Mouse (Mus musculus) liver, embryonic 14.5 days (tissue): ENCODE measurements around the gene Nt5dc2. TPM values are rescaled to one million over a fixed set of nuclear protein-coding genes. Genes with fewer than 3 reads are reported as not detected.

Source experiments
- ATAC-seq: fragments of 200-750 bp; cut with Nextera tagmentation; 2 replicates; pipeline ENCODE4 v1.8.0; 2017; ENCODE audit warnings: moderate number of reproducible peaks, mild to moderate bottlenecking, moderate library complexity; ENCODE audit not compliant: insufficient read depth
- DNase-seq, 3 experiments: peaks; one replicate each; pipeline ENCODE4 v3.0.0-alpha.2; 2012 to 2013; ENCODE audit warnings: low read depth in 3 of 3, low spot score in 3 of 3
- H3K27ac ChIP-seq: fragments of 300-500 bp; sonication (generic); 2 replicates; pipeline ENCODE4 v1.5.1; 2014; ENCODE audit warnings: moderate library complexity, mild to moderate bottlenecking, control low read depth, inconsistent platforms
- H3K27me3 ChIP-seq: fragments of 300-500 bp; sonication (generic); 2 replicates; pipeline ENCODE4 v1.6.1; 2014; ENCODE audit warnings: mild to moderate bottlenecking, low read length, moderate library complexity; ENCODE audit not compliant: control insufficient read depth, insufficient read depth
- H3K36me3 ChIP-seq: fragments of 300-500 bp; sonication (generic); replicated peaks from 2 replicates; pipeline ENCODE4 v1.6.1; 2014; ENCODE audit warnings: low read depth; ENCODE audit not compliant: control insufficient read depth, insufficient read depth
- H3K4me1 ChIP-seq, 2 experiments: fragments of 200-500 bp in 1 of 2; fragments of 300-500 bp in 1 of 2; sonication (generic) in 1 of 2; replicated peaks; 2 replicates each; pipeline ENCODE4 v1.6.1; 2012 to 2014; ENCODE audit warnings: antibody characterized with exemption in 1 of 2, inconsistent platforms in 1 of 2, low read length in 1 of 2; ENCODE audit not compliant: control insufficient read depth in 2 of 2, insufficient read depth in 2 of 2
- H3K4me2 ChIP-seq: fragments of 300-500 bp; sonication (generic); 2 replicates; pipeline ENCODE4 v1.6.1; 2014; ENCODE audit warnings: low read depth, mild to moderate bottlenecking, control low read depth, moderate library complexity
- H3K4me3 ChIP-seq, 2 experiments: fragments of 200-500 bp in 1 of 2; fragments of 300-500 bp in 1 of 2; sonication (generic) in 1 of 2; 2 replicates each; pipeline ENCODE4 v1.5.1; 2012 to 2014; ENCODE audit warnings: low read depth in 2 of 2, low read length in 2 of 2, mild to moderate bottlenecking in 2 of 2, control low read depth in 1 of 2, inconsistent platforms in 1 of 2, moderate library complexity in 1 of 2; ENCODE audit not compliant: insufficient read depth in 1 of 2
- H3K9ac ChIP-seq: fragments of 300-500 bp; sonication (generic); replicated peaks from 2 replicates; pipeline ENCODE4 v1.6.1; 2014; ENCODE audit warnings: mild to moderate bottlenecking, control low read depth, moderate library complexity
- H3K9me3 ChIP-seq: fragments of 300-500 bp; sonication (generic); 2 replicates; pipeline ENCODE4 v1.6.1; 2016; ENCODE audit warnings: low read length, mixed read lengths; ENCODE audit not compliant: control insufficient read depth
- CTCF ChIP-seq: IDR thresholded peaks from 2 replicates; pipeline ENCODE4 v1.5.1; 2016; ENCODE audit warnings: antibody characterized with exemption, low read depth, control low read depth
- EP300 ChIP-seq: IDR thresholded peaks from 2 replicates; pipeline ENCODE4 v1.6.1; 2016; ENCODE audit warnings: antibody characterized with exemption, low read depth
- WGBS: fragments of 180-500 bp; shearing (Covaris S2); extraction: QIAGEN DNeasy Blood & Tissue Kit; methylation state at CpG from one replicate; pipeline ENCODE4 v1.1.7; 2014; ENCODE audit not compliant: insufficient replicate concordance; 5-methylcytosine and 5-hydroxymethylcytosine counted together
- polyA plus RNA-seq, 2 experiments: library from polyadenylated mRNA; depleted of rRNA in 1 of 2; stranded (reverse) in 1 of 2; unstranded in 1 of 2; fragments of >200 nt; fragmentation: Nextera tagmentation in 1 of 2; extraction: Ambion mirVana in 1 of 2; gene quantifications; 2 replicates each; pipeline versions ENCODE4 v1.2.1 to v1.2.3; 2012 to 2014

Nt5dc2 gene
- polyA plus RNA-seq, 2 experiments: 146 to 161 TPM

GRCm38 (mm10) chr14:31105156-31105555 lies 25.7 kb upstream of the Nt5dc2 start:
- whole genome bisulfite sequencing: 92% methylated on average over 2 of the region's 2 CpGs
- no peak overlapping the region for H3K27ac ChIP-seq

GRCm38 (mm10) chr14:31110613-31111012 lies 20.2 kb upstream of the Nt5dc2 start:
- Histone ChIP-seq H3K4me2 (peak overlapping the region; percentile 11; the same call in 1 of the 2 replicates), H3K36me3 (peaks cover 56% of the 10 kb centered on the region), H3K27ac (peak overlapping the region; percentile 30; the same call in 1 of the 2 replicates), H3K4me1 (peaks cover 14 to 23% of the 10 kb centered on the region in 2 experiments), H3K4me3 (no peak overlapping the region), H3K9me3 (no peaks in the 10 kb centered on the region), H3K27me3 (no peaks in the 10 kb centered on the region), H3K9ac (no peak overlapping the region)
- peak; percentile 86 for ATAC-seq
- TF ChIP-seq EP300: no peak
- TF ChIP-seq CTCF: no peak
- 13% methylated on average over 3 of the region's 3 CpGs for WGBS
- DNase-seq: peak in 2 of 3 experiments; percentile 63 to 65

More at GRCm38 (mm10) chr14:31105156-31105555, 25.7 kb upstream of the Nt5dc2 start:
- TF ChIP-seq CTCF (no peak), EP300 (no peak)
- Histone ChIP-seq H3K4me1 (peaks cover 2% of the 10 kb centered on the region in 2 experiments; a peak in 3 of 4 replicates), H3K4me2 (no peak overlapping the region), H3K9ac (no peak overlapping the region), H3K27me3 (no peaks in the 10 kb centered on the region), H3K36me3 (peaks cover 48% of the 10 kb centered on the region), H3K4me3 (no peak overlapping the region), H3K9me3 (no peaks in the 10 kb centered on the region)
- DNase-seq (no peak), ATAC-seq (no peak)

- H3K27ac ChIP-seq: no peak overlapping the region
Measured at GRCm38 (mm10) chr14:31112187-31112586, 18.7 kb upstream of the Nt5dc2 start.

GRCm38 (mm10) chr14:31114011-31114410 lies 16.8 kb upstream of the Nt5dc2 start:
- Histone ChIP-seq H3K4me2 (no peak overlapping the region), H3K9me3 (no peaks in the 10 kb centered on the region), H3K27ac (no peak overlapping the region), H3K36me3 (peaks cover 61% of the 10 kb centered on the region), H3K4me3 (no peak overlapping the region), H3K4me1 (peaks cover 14 to 23% of the 10 kb centered on the region in 2 experiments), H3K27me3 (no peaks in the 10 kb centered on the region), H3K9ac (no peak overlapping the region)
- ATAC-seq (peak; percentile 47), DNase-seq (no peak)
- TF ChIP-seq EP300: no peak
- no peak for TF ChIP-seq CTCF
- WGBS: 36% methylated on average over 3 of the region's 3 CpGs

More at GRCm38 (mm10) chr14:31112187-31112586, 18.7 kb upstream of the Nt5dc2 start:
- no peak overlapping the region for H3K4me3 ChIP-seq
- H3K9ac ChIP-seq: no peak overlapping the region
- H3K36me3 ChIP-seq: peaks cover 56% of the 10 kb centered on the region
- no peak overlapping the region for H3K4me2 ChIP-seq
- no peak for TF ChIP-seq CTCF
- no peak for TF ChIP-seq EP300
- DNase-seq (no peak), ATAC-seq (no peak)
- peaks cover 14 to 23% of the 10 kb centered on the region in 2 experiments for H3K4me1 ChIP-seq
- no peaks in the 10 kb centered on the region for H3K27me3 ChIP-seq
- 75% methylated on average over 5 of the region's 5 CpGs for WGBS
- no peaks in the 10 kb centered on the region for H3K9me3 ChIP-seq

GRCm38 (mm10) chr14:31115522-31115921 lies 15.3 kb upstream of the Nt5dc2 start:
- Histone ChIP-seq H3K4me1 (peaks cover 9 to 17% of the 10 kb centered on the region in 2 experiments), H3K9ac (no peak overlapping the region), H3K4me2 (no peak overlapping the region), H3K27me3 (no peaks in the 10 kb centered on the region), H3K36me3 (peaks cover 55% of the 10 kb centered on the region), H3K4me3 (no peak overlapping the region), H3K9me3 (no peaks in the 10 kb centered on the region), H3K27ac (no peak overlapping the region)
- TF ChIP-seq CTCF (no peak), EP300 (no peak)
- 48% methylated on average over 2 of the region's 2 CpGs for WGBS
- DNase-seq: no peak
- ATAC-seq: no peak
